Mouse (Mus musculus): ENCODE measurements around the gene Nup107.

DNA sequence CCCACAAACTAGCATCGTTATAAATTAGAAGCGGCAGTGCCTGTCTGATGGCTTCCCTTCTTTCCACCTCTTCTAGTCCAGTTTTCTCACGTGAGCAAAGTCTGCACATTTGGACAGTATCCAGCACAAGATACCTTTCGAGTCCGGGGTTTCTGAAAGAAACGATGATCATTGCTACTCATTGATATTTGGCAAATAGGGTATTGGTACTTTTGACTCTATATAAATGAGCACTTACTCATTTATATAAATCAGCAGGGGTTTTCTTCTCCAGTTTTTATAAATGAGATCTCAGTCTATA lies 52.9 kb downstream of the Nup107 start:
- TF ChIP-seq HCFC1 (IDR thresholded peaks at IDR 0.05; ENCODE audit: low read depth, low read length) (no peak), CTCF (IDR thresholded peaks at IDR 0.05 in 2 of 3, conservative IDR thresholded peaks at IDR 0.05 in 1 of 3; ENCODE audit: control insufficient read depth in 1 of 3, insufficient read depth in 1 of 3, low read depth in 2 of 3, low read length in 3 of 3, poor library complexity in 1 of 3, severe bottlenecking in 1 of 3) (no peak), MAFK (IDR thresholded peaks at IDR 0.05; ENCODE audit: borderline replicate concordance, low read depth, low read length) (no peak), E2F4 (IDR thresholded peaks at IDR 0.05; ENCODE audit: borderline replicate concordance, low read depth, low read length) (no peak), CHD2 (IDR thresholded peaks at IDR 0.05; ENCODE audit: low read length) (no peak), POLR2AphosphoS2 (IDR thresholded peaks at IDR 0.05; ENCODE audit: low read length) (no peak), TAL1 (IDR thresholded peaks at IDR 0.05; ENCODE audit: low read length) (no peak), TCF12 (IDR thresholded peaks at IDR 0.05; ENCODE audit: low read depth, low read length) (no peak), EP300 (IDR thresholded peaks at IDR 0.05; ENCODE audit: low read depth in 1 of 2, low read length in 2 of 2) (no peak)
